Mouse (Mus musculus) embryonic fibroblast, embryonic 13.5 days (primary cell): ENCODE results near the gene Bfsp2.

Experiments used
- CTCF ChIP-seq: IDR thresholded peaks from 2 replicates; pipeline ENCODE4 v1.5.1; 2011; ENCODE audit warnings: mild to moderate bottlenecking, control low read depth, low read length, moderate library complexity, borderline replicate concordance; ENCODE audit not compliant: insufficient read depth
- POLR2A ChIP-seq: IDR thresholded peaks from 2 replicates; pipeline ENCODE4 v1.6.1; 2011; ENCODE audit warnings: low read depth, mild to moderate bottlenecking, control low read depth, low read length, moderate library complexity

GRCm38 (mm10) chr9:103523008-103523407, 42.8 kb upstream of the Bfsp2 start:
- TF ChIP-seq POLR2A (no peak), CTCF (no peak)
